Mouse (Mus musculus) gastrocnemius, postnatal 36 days (tissue): ENCODE measurements around the gene Cox6b2. TPM values are rescaled to one million over a fixed set of nuclear protein-coding genes. Genes with fewer than 3 reads are reported as not detected.
"Not testable (repeated sequence)": the region's sequence is repeated elsewhere in the genome, so short reads cannot be mapped to it uniquely, and the experiment has no call there.

ENCODE experiments used
- DNase-seq, 2 experiments: peaks; one replicate each; pipeline ENCODE4 v3.0.0; 2022
- intact Hi-C: fragments of 180-260 bp; cut with DNase I; formaldehyde crosslinking; loops from one replicate; pipeline ENCODE4 v1.15.1; 2025
- long read RNA-seq, 2 experiments: library from polyadenylated mRNA; stranded (forward); transcript quantifications; one replicate each; pipeline ENCODE4 v2.0.0; 2021
- total RNA-seq, 2 experiments: library from RNA; stranded (reverse); gene quantifications; 2 replicates each; pipeline ENCODE4 v1.2.3; 2021

The Cox6b2 gene
- total RNA-seq = 1 to 10 TPM; 1.4 to 1.9 TPM
- long read RNA-seq, experiment 1, partial matches to known transcripts = 0 of 3 reads
- long read RNA-seq, experiment 1, other reads (novel, unspliced or antisense) = 0 of 3 reads
- long read RNA-seq, experiment 2, partial matches to known transcripts = 0 of 2 reads
- long read RNA-seq, experiment 2, other reads (novel, unspliced or antisense) = 0 of 2 reads

DNA sequence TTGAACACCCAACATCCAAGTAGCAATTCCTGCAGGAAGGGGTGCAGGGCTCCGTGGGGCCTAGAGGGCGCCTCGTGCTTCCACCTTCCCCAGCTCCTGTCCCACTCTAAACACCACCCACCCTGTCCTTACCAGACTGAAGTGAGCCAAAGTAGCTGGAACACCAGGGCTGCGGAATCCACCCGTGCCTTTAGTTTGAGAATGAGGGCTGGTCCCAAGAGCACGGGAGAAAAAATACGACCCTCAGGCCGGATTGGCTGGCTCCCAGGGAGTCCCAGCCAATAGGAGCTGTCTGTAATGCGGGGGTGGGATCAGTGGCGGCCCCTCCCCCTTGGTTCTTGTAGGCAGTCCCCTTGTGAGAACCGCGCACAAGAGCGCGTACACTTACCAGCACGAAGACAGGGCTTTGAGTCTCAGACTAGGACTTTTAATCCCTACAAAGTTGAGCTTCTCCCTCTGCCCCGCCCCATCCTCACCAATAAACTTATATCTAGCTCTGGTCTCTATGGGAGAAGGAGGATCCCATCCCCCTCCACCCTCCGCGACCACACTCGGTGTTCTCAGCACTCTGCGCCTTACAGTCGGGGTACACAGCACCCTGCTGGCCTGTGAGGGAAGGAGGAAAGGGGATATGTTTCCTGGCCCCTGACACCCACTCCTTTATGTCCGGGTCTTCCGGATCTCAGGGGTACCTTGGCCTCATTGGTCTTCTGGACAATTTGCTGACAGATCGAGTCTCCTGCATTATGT lies at the start of gene Cox6b2:
Gene Cox6b2, minus strand, starts transcription at position 274 of the 750 bp plus-strand sequence.
- intact Hi-C loops = no loop called here
- DNase-seq = peak in 1 of 2 experiments; percentile 41

DNA sequence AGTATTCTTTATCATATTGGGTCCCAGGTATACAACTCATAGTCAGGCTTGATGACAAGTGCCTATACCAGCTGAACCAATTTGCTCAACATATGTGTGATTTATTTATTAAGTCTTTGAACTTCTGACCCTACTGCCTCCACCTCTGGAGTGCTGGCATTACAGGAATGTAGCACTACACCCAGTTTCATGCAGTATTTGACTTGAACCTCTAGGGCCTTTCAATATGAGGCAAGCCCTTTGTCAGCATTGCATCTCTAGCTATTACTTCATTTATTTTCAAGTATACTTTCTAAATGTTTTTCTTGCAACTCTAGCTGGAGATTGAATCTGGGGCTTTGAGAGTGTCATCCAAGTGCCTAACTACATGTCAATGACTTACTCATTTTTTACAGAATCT lies 49.4 kb upstream of the Cox6b2 start:
- no peak for DNase-seq
- intact Hi-C loops = loop anchor here (5.0 kb wide), 1 partner anchor 355 kb away; the partner anchor contains the start of gene Rdh13

DNA sequence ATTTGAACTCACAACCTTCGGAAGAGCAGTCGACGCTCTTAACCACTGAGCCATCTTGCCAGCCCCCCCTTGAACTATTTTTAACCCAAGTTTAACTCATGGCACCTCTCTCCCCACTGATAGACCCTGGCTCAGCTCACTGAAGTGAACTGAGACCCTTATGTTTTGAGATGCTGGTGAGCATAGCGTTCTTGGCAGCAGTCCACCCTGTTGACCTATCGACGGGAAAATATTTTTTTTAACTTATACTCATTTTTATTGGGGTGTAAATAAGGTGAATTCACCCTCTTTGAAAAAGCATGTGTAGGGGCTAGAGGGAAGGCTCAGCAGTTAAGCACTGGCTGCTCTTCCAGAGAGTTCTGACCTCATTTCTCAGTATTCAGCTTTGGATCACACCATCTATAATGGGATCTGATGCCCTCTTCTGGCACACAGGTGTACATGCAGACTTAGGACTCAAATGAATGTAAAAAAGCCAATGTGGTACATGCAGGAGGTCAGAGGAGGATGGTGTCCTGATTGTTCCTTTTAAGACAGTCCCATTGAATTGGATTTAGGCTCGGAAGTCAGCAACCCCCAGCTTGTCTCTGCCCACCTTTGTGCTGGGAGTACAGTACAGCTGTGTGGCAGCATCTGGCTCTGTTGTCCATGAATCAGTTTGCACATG lies 43.0 kb upstream of the Cox6b2 start:
- no peak for DNase-seq
- intact Hi-C loops = loop anchor here (5.0 to 10.0 kb wide), 2 partner anchors 174 to 661 kb away; partner anchors contain the start of gene Leng8

DNA sequence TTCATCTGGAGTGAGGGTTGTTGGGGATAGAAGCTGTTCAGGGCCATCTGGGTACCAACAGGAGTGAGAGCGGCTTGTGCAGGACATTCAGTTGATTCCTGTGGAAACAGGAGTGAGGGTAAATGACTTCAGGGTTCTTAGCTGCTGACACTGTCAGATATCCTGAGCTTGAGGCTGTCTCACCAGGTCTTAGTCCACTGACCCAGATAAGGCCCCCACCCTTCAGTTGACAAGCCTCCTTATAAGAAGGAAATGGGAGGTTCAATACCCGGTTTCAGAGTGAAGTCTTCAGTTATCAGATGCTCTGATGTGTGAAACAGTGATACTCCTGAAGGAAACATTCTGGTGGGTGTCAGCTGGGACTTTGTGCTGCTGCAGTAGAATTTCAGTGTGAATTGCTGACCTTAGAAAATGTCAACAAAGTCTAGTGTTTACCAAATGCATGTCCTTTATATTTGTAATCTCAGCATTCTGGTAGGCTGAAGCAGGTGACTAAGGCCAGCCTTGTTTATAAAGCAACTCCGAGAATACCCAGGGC lies 41.8 kb upstream of the Cox6b2 start:
- intact Hi-C loops = loop anchor here (5.0 to 10.0 kb wide), 2 partner anchors 172 to 660 kb away; partner anchors contain the start of gene Leng8
- DNase-seq = no peak

DNA sequence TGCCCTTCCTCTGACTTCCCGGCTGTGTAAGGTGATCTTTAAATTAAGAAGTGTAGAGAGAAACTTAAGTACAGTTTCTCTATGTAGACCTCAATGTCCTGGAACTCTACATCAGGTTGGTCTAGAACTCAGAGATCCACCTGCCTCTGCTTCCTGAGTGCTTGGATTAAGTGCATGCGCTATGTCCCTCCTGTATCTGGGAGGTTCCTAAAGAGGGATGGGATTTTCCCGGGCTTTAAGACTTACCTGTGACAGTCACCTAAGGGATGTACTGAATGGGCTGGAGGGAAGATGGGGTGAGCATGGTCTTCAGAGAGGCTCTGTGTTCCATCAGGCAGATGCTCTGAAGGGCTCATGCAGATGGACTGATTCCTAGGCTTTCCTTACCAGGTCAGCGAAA lies 40.8 kb upstream of the Cox6b2 start:
- no peak for DNase-seq

DNA sequence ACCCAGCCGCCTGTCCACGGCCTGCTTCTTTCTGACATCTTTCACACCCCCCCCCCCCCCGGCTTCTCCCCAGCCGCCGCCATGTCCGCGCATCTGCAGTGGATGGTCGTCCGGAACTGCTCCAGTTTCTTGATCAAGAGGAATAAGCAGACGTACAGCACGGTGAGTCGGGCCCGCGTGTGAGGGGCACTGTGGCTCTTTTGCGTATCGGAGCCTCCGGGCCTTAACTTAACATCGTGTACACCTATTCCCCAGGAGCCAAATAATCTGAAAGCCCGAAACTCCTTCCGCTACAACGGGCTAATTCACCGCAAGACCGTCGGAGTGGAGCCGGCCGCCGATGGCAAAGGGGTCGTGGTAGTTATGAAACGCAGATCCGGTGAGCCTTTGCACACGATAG lies 40.4 kb upstream of the Cox6b2 start:
- intact Hi-C loops = loop anchor here (10.0 kb wide), 1 partner anchor 658 kb away; the partner anchor contains the start of gene Leng8
- DNase-seq = not testable (repeated sequence)

More for the DNA sequence above, 40.8 kb upstream of the Cox6b2 start:
- intact Hi-C loops = loop anchor here (10.0 kb wide), 1 partner anchor 659 kb away; the partner anchor contains the start of gene Leng8

DNA sequence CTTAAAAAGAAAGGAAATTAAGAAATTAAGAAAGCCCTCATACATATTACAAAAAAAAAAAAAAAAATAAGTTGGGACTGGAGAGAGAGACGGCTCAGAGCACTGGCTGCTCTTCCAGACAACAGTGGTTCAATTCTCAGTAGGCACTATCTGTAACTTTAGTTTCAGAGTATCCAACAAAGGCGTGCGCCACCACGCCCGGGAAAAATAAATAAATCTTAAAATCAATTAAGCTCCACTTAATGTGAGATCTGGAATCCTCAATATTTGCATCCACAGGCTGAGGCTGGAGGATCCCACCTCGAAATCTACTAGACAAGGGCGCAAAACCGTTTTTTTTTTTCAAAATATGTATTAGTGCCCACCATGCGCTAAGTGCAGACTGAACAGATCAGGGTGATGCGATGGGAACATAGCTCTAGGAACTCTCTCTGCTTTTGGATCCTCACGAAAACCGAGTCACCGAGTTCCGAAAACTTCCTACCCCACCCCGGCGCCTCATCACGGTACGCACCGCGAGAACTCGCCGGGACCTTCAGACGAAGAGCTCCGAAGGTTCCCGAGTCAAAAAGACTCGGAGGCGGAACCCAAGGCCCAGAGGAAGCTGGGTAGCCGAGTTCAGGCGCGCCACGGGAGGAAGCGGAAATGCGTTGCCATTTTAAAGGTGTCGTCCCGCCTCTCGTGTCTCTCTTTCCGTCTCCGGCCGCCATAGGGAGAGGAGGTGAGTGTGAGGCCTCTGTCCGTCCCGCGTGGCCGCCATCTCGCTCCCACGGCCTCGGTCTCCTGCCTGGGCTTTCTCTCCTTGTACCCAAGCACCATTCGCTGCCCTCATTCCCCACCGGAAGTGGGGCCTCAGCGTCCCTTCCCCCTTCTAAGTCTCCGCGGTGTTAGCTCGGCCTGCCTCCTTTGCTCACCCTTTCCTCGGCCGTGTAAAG lies 39.7 kb upstream of the Cox6b2 start, which contains the start of gene Rpl28:
Gene Rpl28, plus strand, starts transcription at position 597 of the 935 bp plus-strand sequence.
- intact Hi-C loops = loop anchor here (10.0 kb wide), 1 partner anchor 658 kb away; the partner anchor contains the start of gene Leng8
- peak; percentile 88 to 94 for DNase-seq

DNA sequence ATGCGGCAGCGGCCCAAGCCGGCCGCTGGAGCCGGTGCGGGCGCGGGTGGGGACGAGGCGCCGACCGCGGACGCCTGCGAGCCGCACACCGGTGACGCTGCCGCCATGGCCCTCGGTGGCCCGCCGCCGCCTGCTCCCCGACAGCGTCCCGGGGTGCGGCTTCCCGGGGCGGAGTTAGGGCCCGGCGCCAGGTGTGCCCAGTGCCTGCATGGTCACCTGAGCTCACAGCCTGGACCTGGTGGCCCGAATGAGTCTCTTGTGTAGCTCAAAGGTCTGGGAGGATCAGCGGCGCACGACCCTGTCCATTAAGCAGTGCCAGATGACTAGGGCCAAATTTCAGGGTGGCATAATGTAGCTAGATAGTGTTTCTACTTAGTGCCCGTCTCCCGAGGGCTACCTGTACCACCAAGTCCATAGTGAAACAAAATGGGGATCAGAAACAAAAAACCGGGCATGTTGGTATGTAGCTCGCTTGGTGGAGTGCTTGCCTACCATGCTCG lies 36.6 kb upstream of the Cox6b2 start, which contains the start of gene Tmem238:
Gene Tmem238, minus strand, starts transcription at position 221 of the 500 bp plus-strand sequence.
- intact Hi-C loops = loop anchor here (2.0 kb wide), 1 partner anchor 49 kb away; the partner anchor contains the start of gene Kmt5c
- peak; percentile 60 to 62 for DNase-seq

DNA sequence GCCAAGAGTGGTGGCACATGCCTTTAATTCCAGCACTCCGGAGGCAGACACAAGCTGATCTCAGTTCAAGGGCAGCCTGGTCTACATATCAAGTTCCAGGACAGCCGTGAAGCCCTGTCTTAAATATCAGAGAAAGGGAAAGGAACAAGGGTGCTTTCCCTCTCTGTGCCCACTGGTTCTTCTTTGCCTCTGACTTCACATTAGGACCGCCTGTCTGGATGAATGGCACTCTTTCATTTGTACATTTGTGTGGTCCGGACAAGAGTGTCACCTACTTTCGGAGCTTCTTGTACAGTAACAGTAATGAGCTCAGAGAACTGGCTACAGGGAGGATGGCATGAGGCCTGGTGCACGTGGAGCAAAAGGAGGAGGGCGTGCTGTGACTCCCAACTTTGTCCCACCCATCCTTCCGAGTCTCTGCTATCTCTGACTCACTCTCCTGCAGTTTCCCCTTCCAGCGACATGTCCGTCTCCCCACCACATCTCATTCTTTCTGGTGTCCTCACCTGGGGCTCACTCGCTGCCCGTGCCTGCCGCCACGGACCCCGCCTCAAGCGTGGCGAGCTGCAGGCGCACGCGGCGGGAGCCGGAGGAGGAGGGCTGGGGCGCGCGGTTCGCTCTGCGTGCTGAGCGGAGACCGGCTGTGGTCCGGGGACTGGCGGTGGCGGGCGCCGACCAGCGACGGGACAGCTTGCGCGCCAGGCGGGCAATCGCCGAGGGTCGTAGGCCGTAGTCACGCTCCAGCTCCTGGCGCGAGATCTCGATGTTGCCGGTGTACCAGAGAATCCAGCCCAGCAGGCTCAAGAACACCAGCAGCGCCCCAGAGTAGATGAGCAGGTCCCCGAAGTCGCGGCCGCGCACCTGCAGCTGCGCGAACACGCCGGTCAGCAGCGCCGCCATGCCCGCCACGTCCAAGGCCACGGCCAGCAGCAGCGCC lies 35.9 kb upstream of the Cox6b2 start:
- intact Hi-C loops = loop anchor here (2.0 kb wide), 1 partner anchor 48 kb away; the partner anchor contains the start of gene Kmt5c
- DNase-seq = peak; percentile 42 to 59

DNA sequence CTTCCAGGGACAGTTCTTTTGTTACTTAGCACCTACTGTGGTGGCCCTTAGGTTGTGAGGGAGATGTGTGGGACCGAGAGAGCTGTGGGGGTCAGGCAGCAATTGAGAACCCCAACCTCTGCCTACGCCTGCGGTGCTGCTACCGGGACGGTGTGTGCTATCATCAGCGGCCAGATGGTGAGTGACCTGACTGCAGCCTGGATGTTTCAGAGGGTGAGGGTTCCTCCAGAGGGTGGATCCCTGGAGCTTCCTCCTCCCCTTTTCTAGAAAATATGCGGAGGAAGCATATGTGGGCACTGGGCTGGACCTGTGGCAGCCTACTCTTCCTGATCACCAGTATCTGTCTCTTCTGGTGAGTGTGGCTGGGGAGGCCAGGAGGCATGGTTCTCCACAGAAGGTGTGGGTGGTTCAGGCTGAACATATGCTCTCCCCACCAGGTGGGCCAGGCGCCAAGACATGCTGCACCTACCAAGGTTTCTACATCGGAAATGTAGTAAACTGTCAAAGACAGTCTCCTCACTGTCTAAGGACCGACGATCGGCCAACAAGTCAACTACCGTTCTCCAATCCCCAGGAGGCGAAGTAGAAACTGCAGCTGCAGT lies 30.9 kb upstream of the Cox6b2 start:
- intact Hi-C loops = no loop called here
- DNase-seq = no peak

DNA sequence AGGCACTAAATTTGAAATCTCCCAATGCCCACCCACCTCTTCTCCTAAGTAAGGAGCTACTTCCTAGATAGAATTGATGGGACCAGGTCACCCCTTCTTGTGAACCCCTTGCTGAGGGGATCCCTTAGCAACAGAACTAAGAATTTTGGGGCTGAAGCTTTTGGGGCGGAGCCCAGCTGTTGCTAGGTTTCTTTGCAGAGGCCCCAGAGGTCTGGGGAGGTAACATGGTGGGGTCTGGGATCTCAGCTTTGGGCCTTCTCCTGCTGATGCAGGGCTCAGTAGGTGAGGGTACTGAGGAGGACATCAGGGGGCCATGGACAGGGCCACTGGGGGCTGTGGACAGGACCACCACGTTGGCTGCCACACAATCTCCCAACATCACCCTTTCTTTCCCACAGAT lies 29.9 kb upstream of the Cox6b2 start, which contains the start of the genes Il11 and Tmem190:
Gene Il11, minus strand, starts transcription at position 101 of the 400 bp plus-strand sequence.
Gene Tmem190, plus strand, starts transcription at position 179 of the 400 bp plus-strand sequence.
- DNase-seq = no peak
- intact Hi-C loops = no loop called here

DNA sequence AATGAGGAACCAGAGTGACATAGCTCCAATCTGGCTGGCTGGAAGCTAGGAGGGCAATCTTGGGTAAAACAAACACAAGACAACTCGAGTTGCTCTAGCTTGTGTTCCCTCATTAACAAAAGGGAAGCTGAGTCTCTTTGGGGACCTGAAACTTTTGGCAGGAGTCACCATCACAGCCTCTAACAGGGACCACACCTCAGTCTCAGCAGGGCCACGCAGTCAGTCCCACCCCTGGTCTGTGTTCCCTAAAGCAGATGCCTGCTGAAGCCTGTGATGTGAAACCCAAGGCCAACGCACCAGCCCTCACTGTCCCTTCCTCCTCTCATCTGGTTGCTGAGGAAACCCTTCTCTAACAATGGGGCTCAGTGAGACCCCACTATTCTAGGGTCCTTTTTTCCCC lies 29.2 kb upstream of the Cox6b2 start:
- no peak for DNase-seq
- intact Hi-C loops = no loop called here

DNA sequence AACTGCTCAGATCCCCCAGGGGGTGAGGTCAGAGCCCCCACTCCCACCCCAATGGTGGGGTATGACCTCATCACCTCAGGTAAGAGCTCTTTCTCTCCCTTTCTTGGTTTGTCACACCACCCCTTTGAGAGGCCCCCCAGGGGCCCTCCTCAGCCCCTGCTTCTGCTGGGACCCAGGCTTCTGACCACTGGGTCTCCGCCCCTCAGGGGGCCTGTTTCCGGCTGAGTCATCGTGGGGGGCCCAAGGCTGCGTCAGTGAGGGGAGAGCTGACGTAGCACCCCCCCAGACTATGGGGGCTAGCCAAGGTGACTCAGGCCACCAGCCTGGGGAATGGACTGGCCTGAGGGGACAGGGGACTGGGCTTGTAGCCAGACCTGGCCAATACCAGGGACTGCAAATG lies 27.0 kb upstream of the Cox6b2 start:
- intact Hi-C loops = no loop called here
- no peak for DNase-seq

DNA sequence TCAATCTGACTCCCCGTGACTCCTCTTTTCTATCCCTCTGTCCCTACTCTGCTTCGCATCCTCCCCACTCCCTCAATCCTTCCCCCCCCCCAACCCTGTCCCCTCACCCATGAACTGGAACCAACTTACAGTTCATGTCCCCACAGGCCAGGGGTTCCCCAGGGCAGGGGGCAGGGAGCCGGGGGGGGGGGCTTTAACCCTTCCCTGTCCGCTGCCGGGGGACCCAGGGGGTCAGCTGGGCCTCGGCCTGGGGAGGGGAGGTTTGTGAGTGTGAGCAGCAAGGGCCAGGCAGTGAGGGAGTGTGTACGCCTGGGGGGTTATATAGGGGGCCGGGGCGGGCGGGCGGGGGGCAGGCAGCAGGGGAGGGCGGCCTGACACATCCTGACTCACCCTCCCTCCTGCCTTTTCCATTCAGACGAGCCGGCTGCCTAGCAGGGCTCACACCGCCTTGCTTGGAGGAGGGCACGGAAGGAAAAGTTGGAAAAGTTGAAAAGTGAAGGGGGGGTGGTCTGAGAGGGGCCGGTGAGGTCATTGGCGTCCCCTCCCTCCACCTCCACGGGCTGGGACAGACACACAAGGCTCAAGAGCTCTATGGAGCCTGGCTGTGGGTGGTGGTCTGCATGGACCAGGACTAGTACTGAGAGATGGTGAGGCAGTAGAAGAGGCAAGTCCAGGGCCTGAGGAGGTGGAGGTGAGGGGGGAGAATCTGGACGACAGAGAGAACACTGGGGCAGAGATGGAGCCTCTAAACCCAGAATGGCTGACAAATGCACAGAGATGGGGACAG lies 25.1 kb upstream of the Cox6b2 start:
- intact Hi-C loops = no loop called here
- no peak for DNase-seq

DNA sequence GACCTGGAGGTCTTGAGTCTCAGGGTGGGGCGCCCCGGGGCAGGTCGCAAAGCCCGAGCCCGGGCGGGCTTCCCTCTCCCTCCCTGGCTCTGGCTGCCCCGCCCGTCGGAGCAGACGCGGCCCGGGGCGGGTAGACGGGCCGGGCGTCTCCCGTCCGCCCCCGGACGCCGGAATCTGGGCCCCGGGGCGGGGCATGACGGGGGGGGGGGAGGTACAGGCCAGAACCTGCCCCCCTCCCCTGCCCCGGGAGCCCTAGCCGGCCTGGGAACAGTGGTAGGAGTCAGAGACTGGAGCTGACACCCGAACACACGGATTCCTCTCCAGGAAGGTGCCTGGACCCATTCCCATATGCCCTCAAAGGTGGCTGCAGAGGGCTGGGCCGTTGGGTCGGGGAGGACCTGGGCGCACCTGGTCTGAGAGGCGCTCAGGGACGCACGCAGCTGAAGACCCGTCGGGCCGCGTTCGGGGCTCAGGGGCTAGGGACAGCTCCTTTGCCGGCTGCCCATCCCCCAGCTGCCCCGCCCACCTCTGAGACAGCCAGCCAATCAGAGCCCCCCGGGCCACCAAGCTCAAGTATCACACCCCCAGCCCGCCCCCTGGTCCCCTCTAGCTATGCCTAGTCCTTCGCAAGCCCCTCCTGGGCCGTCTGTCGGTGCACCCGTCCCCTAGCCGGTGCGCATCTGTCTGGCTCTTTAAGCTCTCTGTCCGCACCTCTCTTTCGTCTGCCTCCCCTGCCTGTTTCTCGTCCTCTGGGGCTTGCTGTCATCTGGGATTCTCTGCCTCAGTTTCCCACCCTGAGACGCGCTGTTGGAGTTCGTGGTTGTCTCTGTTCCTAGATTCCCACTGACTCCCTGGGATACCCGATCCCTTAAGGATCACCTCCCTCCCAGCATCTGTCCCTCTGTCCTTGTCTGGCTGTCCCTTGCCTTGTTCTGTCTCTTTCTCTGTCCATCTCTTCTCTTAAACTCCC lies 24.3 kb upstream of the Cox6b2 start:
- intact Hi-C loops = no loop called here
- peak; percentile 51 to 53 for DNase-seq
